Mouse (Mus musculus) megakaryocyte, adult 5-6 weeks (primary cell): ENCODE measurements at regions not wholly inside any gene's neighbourhood (a gene's known extent, or its start where the extent isn't known, plus 50 kb on each side); places are given as distances from the start of the nearest gene placed in this dataset.

Experiments
- ATAC-seq: 2 replicates; pipeline ENCODE4 v1.8.0; 2016; ENCODE audit warnings: mild to moderate bottlenecking, inconsistent platforms; ENCODE audit not compliant: poor library complexity, severe bottlenecking

GRCm38 (mm10) chr7:118042914-118043313, 73.1 kb downstream of the Rps15a start:
- ATAC-seq = no peak

GRCm38 (mm10) chr7:118039862-118040261, 76.1 kb downstream of the Rps15a start:
- no peak for ATAC-seq

- no peak for ATAC-seq
Observed at GRCm38 (mm10) chr7:118037062-118037461, 78.9 kb downstream of the Rps15a start.

- no peak for ATAC-seq
Observed at GRCm38 (mm10) chr7:118026106-118026526, 89.9 kb downstream of the Rps15a start.

GRCm38 (mm10) chr7:118004620-118005019, 111.4 kb downstream of the Rps15a start:
- no peak for ATAC-seq

GRCm38 (mm10) chr7:118001881-118002280, 114.1 kb downstream of the Rps15a start:
- no peak for ATAC-seq

GRCm38 (mm10) chr7:118001121-118001520, 114.9 kb downstream of the Rps15a start:
- no peak for ATAC-seq

- ATAC-seq = no peak
Observed at GRCm38 (mm10) chr7:117982177-117982576, 133.8 kb downstream of the Rps15a start.

GRCm38 (mm10) chr7:117971176-117971575, 144.8 kb downstream of the Rps15a start:
- no peak for ATAC-seq

- ATAC-seq = no peak
Observed at GRCm38 (mm10) chr7:117943435-117943834, 172.6 kb downstream of the Rps15a start.

GRCm38 (mm10) chr7:117939618-117940017, 176.4 kb downstream of the Rps15a start:
- ATAC-seq = no peak

- ATAC-seq = no peak
Observed at GRCm38 (mm10) chr7:117934908-117935307, 181.1 kb downstream of the Rps15a start.

GRCm38 (mm10) chr7:117931234-117931895, 184.6 kb downstream of the Rps15a start:
- no peak for ATAC-seq

GRCm38 (mm10) chr7:117930392-117930791, 185.6 kb downstream of the Rps15a start:
- ATAC-seq = no peak

- ATAC-seq = no peak
Observed at GRCm38 (mm10) chr7:117926396-117926795, 189.6 kb downstream of the Rps15a start.

- no peak for ATAC-seq
Observed at GRCm38 (mm10) chr7:117922270-117922669, 193.7 kb downstream of the Rps15a start.

- ATAC-seq = no peak
Observed at GRCm38 (mm10) chr7:117918206-117918995, 197.6 kb downstream of the Rps15a start.

- ATAC-seq = no peak
Observed at GRCm38 (mm10) chr7:117916915-117917314, 199.1 kb downstream of the Rps15a start.

GRCm38 (mm10) chr7:117912453-117912852, 203.5 kb downstream of the Rps15a start:
- ATAC-seq = no peak

- no peak for ATAC-seq
Observed at GRCm38 (mm10) chr7:117911062-117911461, 204.9 kb downstream of the Rps15a start.

GRCm38 (mm10) chr7:117896528-117896927, 219.5 kb downstream of the Rps15a start:
- ATAC-seq = no peak

GRCm38 (mm10) chr7:117887288-117887687, 228.7 kb downstream of the Rps15a start:
- no peak for ATAC-seq
